Mouse (Mus musculus): ENCODE data around the gene Mapk8. TPM values are rescaled to one million over a fixed set of nuclear protein-coding genes. Genes with fewer than 3 reads are reported as not detected.
A peak's percentile ranks its signal among the peaks of the same experiment; 100 is the strongest.

Gene Mapk8
- total and polyA plus RNA-seq, 2 experiments from 2014 or later = 30.6 to 67.0 TPM

DNA sequence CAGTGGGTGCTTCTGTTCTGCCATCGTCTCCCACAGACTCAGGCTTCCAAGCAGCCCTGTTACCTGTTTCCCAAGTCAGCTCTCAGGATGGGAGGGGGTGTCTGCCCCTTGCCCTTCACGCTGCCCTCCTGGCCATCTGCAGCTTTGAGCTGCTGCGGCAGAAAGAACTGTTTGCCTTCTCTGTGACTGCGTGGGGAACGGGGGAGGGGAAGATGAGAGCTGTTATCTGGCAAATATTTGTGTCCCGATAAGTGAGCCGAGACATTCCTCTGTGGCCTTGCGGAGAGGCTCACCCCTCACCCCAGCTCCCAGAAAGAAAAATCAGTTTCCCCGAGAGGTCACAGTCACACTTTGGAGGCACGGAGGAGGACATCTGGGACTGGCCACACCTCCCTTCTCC is 84.2 kb downstream of the Mapk8 start:
- H3K4me3 ChIP-seq (ENCODE audit: low read length) = no peak overlapping the region
- peaks cover 7% of the 10 kb centered on the region; the same call in 1 of the 2 replicates for H3K4me1 ChIP-seq (ENCODE audit: insufficient read depth, low read length)
- no peak for TF ChIP-seq CTCF (IDR thresholded peaks at IDR 0.05; ENCODE audit: low read depth)
- H3K9me3 ChIP-seq (ENCODE audit: low read length) = no peaks in the 10 kb centered on the region
- H3K27ac ChIP-seq = no peak overlapping the region
- H3K4me2 ChIP-seq (ENCODE audit: low read depth, low read length) = no peak overlapping the region
- WGBS = 41% methylated on average over 10 of the region's 10 CpGs
- DNase-seq (ENCODE audit: low spot score) = no peak
- no peaks in the 10 kb centered on the region for H3K36me3 ChIP-seq (ENCODE audit: insufficient read depth, low read length)
- H3K9ac ChIP-seq (replicated peaks; ENCODE audit: low read length) = no peak overlapping the region
- no peaks in the 10 kb centered on the region for H3K27me3 ChIP-seq (ENCODE audit: insufficient read depth, low read length)
- no peak for ATAC-seq

DNA sequence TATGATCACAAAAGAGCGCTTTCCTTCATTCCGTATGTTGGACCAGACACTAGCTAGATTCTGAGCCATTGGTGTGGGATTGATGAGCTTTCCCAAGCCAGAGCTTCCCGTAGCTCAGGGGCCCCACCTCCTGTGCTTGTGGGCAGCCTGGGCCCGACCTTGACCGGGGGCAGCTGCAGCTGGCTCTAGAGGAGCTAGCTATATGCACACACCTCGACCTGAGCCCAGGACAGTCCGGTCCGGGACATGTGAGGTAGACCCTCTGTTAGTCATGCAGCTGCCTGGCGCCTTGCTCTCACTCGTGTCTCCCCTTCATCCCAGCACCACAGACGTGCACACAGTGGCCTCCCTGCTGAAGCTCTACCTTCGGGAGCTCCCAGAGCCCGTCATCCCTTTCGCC is 84.8 kb downstream of the Mapk8 start:
- no peaks in the 10 kb centered on the region for H3K9me3 ChIP-seq (ENCODE audit: low read length)
- TF ChIP-seq CTCF (IDR thresholded peaks at IDR 0.05; ENCODE audit: low read depth) = no peak
- H3K9ac ChIP-seq (replicated peaks; ENCODE audit: low read length) = no peak overlapping the region
- DNase-seq (ENCODE audit: low spot score) = no peak
- H3K4me3 ChIP-seq (ENCODE audit: low read length) = no peak overlapping the region
- no peaks in the 10 kb centered on the region for H3K27me3 ChIP-seq (ENCODE audit: insufficient read depth, low read length)
- no peaks in the 10 kb centered on the region for H3K36me3 ChIP-seq (ENCODE audit: insufficient read depth, low read length)
- peaks cover under 1% of the 10 kb centered on the region; the same call in 1 of the 2 replicates for H3K4me1 ChIP-seq (ENCODE audit: insufficient read depth, low read length)
- ATAC-seq = no peak
- H3K27ac ChIP-seq = no peak overlapping the region
- WGBS = 78% methylated on average over 14 of the region's 14 CpGs
- H3K4me2 ChIP-seq (ENCODE audit: low read depth, low read length) = no peak overlapping the region

DNA sequence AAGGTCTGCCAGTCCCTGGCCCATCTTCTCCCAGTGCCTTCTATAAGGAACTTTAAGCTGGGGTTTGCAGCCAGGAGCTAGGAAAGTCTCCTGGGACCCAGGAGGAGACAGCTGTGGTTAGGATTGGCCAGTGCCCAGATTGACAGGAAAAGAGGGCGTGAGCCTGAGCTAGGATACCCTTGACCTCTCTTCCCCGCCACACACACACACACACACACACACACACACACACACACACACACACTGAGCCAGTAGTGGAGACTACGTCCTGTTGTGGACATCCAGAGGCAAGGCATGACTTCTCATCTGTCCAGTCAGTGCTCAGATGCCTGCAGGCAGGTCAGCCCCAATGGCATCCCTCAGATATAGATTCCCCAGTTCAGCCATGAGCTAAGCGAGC is 85.4 kb downstream of the Mapk8 start:
- Histone ChIP-seq H3K4me2 (ENCODE audit: low read depth, low read length) (no peak overlapping the region), H3K27me3 (ENCODE audit: insufficient read depth, low read length) (no peaks in the 10 kb centered on the region)
- 61% methylated on average over 4 of the region's 4 CpGs for WGBS

DNA sequence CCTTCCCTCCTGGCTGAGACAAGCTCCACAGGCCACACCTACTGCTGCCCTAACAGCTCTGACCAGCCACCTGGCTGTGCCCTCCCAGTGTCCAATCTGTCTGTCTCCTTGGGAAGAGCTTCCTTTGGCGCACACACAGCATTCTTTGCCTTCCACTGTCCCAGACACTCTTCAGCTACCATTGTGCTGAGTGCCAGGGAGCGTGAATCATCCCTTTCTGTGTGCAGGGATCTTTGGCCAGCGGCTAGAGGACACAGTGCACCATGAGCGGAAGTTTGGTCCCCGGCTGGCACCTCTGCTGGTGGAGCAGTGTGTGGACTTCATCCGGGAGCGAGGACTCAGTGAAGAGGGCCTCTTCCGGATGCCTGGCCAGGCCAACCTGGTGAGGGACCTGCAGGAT is 88.1 kb downstream of the Mapk8 start:
- Histone ChIP-seq H3K9ac (replicated peaks; ENCODE audit: low read length) (no peak overlapping the region), H3K36me3 (ENCODE audit: insufficient read depth, low read length) (no peaks in the 10 kb centered on the region), H3K27ac (no peak overlapping the region), H3K9me3 (ENCODE audit: low read length) (no peaks in the 10 kb centered on the region), H3K27me3 (ENCODE audit: insufficient read depth, low read length) (no peaks in the 10 kb centered on the region), H3K4me2 (ENCODE audit: low read depth, low read length) (no peak overlapping the region), H3K4me3 (ENCODE audit: low read length) (no peak overlapping the region), H3K4me1 (ENCODE audit: insufficient read depth, low read length) (no peaks in the 10 kb centered on the region)
- ATAC-seq (no peak), DNase-seq (ENCODE audit: low spot score) (no peak)
- WGBS = 86% methylated on average over 8 of the region's 8 CpGs
- TF ChIP-seq CTCF (IDR thresholded peaks at IDR 0.05; ENCODE audit: low read depth) = no peak

More for the DNA sequence above, 85.4 kb downstream of the Mapk8 start:
- no peak overlapping the region for H3K4me3 ChIP-seq (ENCODE audit: low read length)
- no peak overlapping the region for H3K9ac ChIP-seq (replicated peaks; ENCODE audit: low read length)
- no peaks in the 10 kb centered on the region for H3K36me3 ChIP-seq (ENCODE audit: insufficient read depth, low read length)
- ATAC-seq = 0 out of 2 replicates have a peak, but pooled peaks have one; percentile 10
- H3K27ac ChIP-seq = no peak overlapping the region
- H3K9me3 ChIP-seq (ENCODE audit: low read length) = no peaks in the 10 kb centered on the region
- TF ChIP-seq CTCF (IDR thresholded peaks at IDR 0.05; ENCODE audit: low read depth) = no peak
- H3K4me1 ChIP-seq (ENCODE audit: insufficient read depth, low read length) = no peaks in the 10 kb centered on the region
- no peak for DNase-seq (ENCODE audit: low spot score)

DNA sequence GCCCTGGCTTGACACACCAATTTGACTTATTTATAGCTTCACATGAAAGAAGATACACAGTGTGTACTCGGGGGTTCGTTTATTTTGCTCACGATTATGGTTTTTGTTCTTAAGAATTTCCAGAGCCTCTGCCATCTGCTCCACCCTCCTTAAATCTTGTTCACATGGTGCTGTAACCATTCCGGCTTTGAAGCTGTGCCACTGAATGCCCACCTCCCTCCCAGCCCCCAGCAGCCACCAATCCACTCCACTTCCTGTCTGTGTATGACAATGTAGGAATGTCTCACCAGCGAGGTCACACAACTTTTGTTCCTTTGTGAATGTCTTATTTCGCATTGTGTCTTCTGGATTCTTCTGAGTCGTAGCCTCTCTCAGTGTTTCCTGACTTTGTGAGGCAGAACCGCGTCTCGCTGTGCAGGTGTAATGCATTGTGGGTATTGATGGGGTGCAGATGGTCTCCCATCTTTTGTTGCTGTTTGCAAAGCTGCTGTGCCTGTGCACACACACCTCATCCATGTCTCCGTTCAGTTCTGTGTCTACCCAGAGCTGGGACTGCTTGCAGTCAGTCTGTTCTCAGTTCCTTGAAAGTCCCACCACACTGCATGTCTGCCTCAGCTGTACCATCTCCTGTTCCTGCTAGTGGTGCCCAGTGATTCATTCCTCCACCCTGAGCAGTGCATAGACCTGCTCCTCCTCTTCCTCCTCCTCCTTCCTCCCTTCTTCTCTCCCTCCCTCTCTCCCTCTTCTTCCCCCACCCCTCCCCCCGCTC is 89.2 kb downstream of the Mapk8 start:
- DNase-seq (ENCODE audit: low spot score) = no peak
- Histone ChIP-seq H3K9me3 (ENCODE audit: low read length) (no peaks in the 10 kb centered on the region), H3K27me3 (ENCODE audit: insufficient read depth, low read length) (no peaks in the 10 kb centered on the region), H3K4me3 (ENCODE audit: low read length) (no peak overlapping the region), H3K9ac (replicated peaks; ENCODE audit: low read length) (no peak overlapping the region), H3K36me3 (ENCODE audit: insufficient read depth, low read length) (no peaks in the 10 kb centered on the region), H3K4me1 (ENCODE audit: insufficient read depth, low read length) (no peaks in the 10 kb centered on the region), H3K4me2 (ENCODE audit: low read depth, low read length) (no peak overlapping the region), H3K27ac (no peak overlapping the region)
- ATAC-seq = no peak
- TF ChIP-seq CTCF (IDR thresholded peaks at IDR 0.05; ENCODE audit: low read depth) = no peak
- WGBS = 67% methylated on average over 12 of the region's 12 CpGs

DNA sequence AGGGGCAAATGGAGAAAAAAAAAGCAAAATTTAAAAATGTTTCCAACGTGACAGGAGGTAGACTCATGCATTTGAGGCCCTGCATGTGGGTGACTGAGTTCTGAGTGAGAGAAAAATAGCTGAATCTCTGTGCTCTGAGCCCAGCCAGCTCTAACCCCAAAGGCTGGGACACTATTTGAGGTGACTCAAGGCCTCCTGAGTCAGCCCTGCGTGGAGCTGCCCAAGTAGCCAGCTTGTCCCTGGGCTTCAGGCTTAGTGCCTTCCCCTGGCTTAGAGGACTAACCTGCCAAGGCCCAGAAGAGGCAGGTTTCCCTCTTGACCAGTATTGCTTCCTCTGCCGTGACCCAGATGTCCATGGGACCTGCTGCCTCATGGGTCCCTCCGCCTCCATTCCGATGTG is 91.7 kb downstream of the Mapk8 start:
- TF ChIP-seq CTCF (IDR thresholded peaks at IDR 0.05; ENCODE audit: low read depth) = no peak
- H3K9me3 ChIP-seq (ENCODE audit: low read length) = no peaks in the 10 kb centered on the region
- no peak overlapping the region for H3K4me2 ChIP-seq (ENCODE audit: low read depth, low read length)
- DNase-seq (ENCODE audit: low spot score) (no peak), ATAC-seq (no peak)
- no peak overlapping the region for H3K27ac ChIP-seq
- no peaks in the 10 kb centered on the region for H3K36me3 ChIP-seq (ENCODE audit: insufficient read depth, low read length)
- H3K4me3 ChIP-seq (ENCODE audit: low read length) = no peak overlapping the region
- H3K9ac ChIP-seq (replicated peaks; ENCODE audit: low read length) = no peak overlapping the region
- H3K4me1 ChIP-seq (ENCODE audit: insufficient read depth, low read length) = no peaks in the 10 kb centered on the region; the same call in 1 of the 2 replicates
- WGBS = 82% methylated on average over 5 of the region's 5 CpGs
- H3K27me3 ChIP-seq (ENCODE audit: insufficient read depth, low read length) = peaks cover 7% of the 10 kb centered on the region

DNA sequence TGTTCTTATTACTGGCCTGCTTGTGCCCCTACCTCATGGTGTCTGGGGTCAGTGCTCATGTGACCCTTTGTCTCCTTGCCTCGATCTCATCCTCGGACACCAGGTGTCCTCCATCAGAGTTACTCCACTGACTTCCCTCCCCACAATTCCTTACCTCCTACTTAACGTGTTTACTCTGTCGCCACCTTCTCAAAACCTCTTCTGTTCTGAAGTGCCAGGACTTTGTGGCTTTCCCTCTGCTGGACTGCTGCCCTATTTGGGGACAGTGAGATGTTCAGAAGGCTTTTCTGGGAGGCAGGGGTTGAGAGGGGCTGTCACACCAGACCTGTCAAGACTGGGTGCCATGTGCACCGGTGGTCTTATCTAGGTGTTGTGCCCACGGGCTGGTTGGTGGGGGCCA is 94.1 kb downstream of the Mapk8 start:
- DNase-seq (ENCODE audit: low spot score) (no peak), ATAC-seq (no peak; the same call in 1 of the 2 replicates)
- Histone ChIP-seq H3K4me1 (ENCODE audit: insufficient read depth, low read length) (no peaks in the 10 kb centered on the region; the same call in 1 of the 2 replicates), H3K4me3 (ENCODE audit: low read length) (no peak overlapping the region), H3K9ac (replicated peaks; ENCODE audit: low read length) (no peak overlapping the region), H3K27ac (no peak overlapping the region), H3K9me3 (ENCODE audit: low read length) (no peaks in the 10 kb centered on the region), H3K27me3 (ENCODE audit: insufficient read depth, low read length) (peaks cover 14% of the 10 kb centered on the region), H3K36me3 (ENCODE audit: insufficient read depth, low read length) (no peaks in the 10 kb centered on the region), H3K4me2 (ENCODE audit: low read depth, low read length) (no peak overlapping the region)
- WGBS = 84% methylated on average over 6 of the region's 6 CpGs
- no peak for TF ChIP-seq CTCF (IDR thresholded peaks at IDR 0.05; ENCODE audit: low read depth)
